Mouse (Mus musculus) CH12.LX (cell line): Measurements from ENCODE around the gene Pklr. TPM values are rescaled to one million over a fixed set of nuclear protein-coding genes. Genes with fewer than 3 reads are reported as not detected.

Experiments used
- DNase-seq: peaks from one replicate; pipeline ENCODE4 v3.0.0-alpha.2; 2013; ENCODE audit errors: extremely low read depth
- H3K27ac ChIP-seq: 2 replicates; pipeline ENCODE4 v1.5.1; 2012; ENCODE audit warnings: low read depth, mild to moderate bottlenecking, control low read depth, moderate library complexity; ENCODE audit not compliant: insufficient read depth
- H3K27me3 ChIP-seq: replicated peaks from 2 replicates; pipeline ENCODE3; 2012; ENCODE audit warnings: inconsistent platforms
- H3K36me3 ChIP-seq, 2 experiments: replicated peaks in 1 of 2; 2 replicates each; pipeline versions ENCODE3 to v1.6.1; 2012; ENCODE audit warnings: inconsistent platforms in 1 of 2, low read length in 1 of 2, mild to moderate bottlenecking in 1 of 2, mixed read lengths in 1 of 2, moderate library complexity in 1 of 2; ENCODE audit not compliant: control insufficient read depth in 1 of 2, insufficient read depth in 1 of 2
- H3K4me1 ChIP-seq, 2 experiments: 2 replicates each; pipeline ENCODE4 v1.6.1; 2012; ENCODE audit warnings: inconsistent platforms in 1 of 2, moderate library complexity in 1 of 2; ENCODE audit not compliant: insufficient read depth in 2 of 2, control insufficient read depth in 1 of 2
- H3K4me2 ChIP-seq: 2 replicates; pipeline ENCODE4 v1.6.1; 2012; ENCODE audit warnings: low read depth, mild to moderate bottlenecking, control low read depth; ENCODE audit not compliant: poor library complexity, insufficient read depth, severe bottlenecking
- H3K4me3 ChIP-seq, 3 experiments: fragments of 150-350 bp in 1 of 3; sonication (generic) in 1 of 3; replicated peaks in 1 of 3; 2 replicates each; pipeline versions ENCODE3 to v1.5.1; 2011 to 2012; ENCODE audit warnings: low read depth in 2 of 3, low read length in 2 of 3, mild to moderate bottlenecking in 2 of 3, moderate library complexity in 2 of 3, control low read depth in 1 of 3, improper control_type of control experiment in 1 of 3, inconsistent platforms in 1 of 3, mixed read lengths in 1 of 3; ENCODE audit not compliant: poor library complexity in 1 of 3
- H3K79me2 ChIP-seq: replicated peaks from 2 replicates; pipeline ENCODE4 v1.6.1; 2012; ENCODE audit warnings: mild to moderate bottlenecking, moderate library complexity; ENCODE audit not compliant: control insufficient read depth, poor library complexity, insufficient read depth, severe bottlenecking; ENCODE audit errors: extremely low read depth
- H3K9ac ChIP-seq: 2 replicates; pipeline ENCODE4 v1.6.1; 2012; ENCODE audit warnings: low read depth, mild to moderate bottlenecking, control low read depth, moderate library complexity; ENCODE audit not compliant: insufficient read depth
- H3K9me3 ChIP-seq: replicated peaks from 2 replicates; pipeline ENCODE3; 2012; ENCODE audit warnings: low read length, inconsistent platforms, mixed read lengths
- CHD1 ChIP-seq: IDR thresholded peaks from 2 replicates; pipeline ENCODE4 v1.6.1; 2012; ENCODE audit warnings: low read depth, low read length, improper control_type of control experiment, inconsistent platforms
- CHD2 ChIP-seq: IDR thresholded peaks from 2 replicates; pipeline ENCODE4 v1.6.1; 2011; ENCODE audit warnings: low read length, improper control_type of control experiment
- CTCF ChIP-seq, 2 experiments: IDR thresholded peaks in 1 of 2; conservative IDR thresholded peaks in 1 of 2; 2 replicates each; pipeline ENCODE4 v1.5.1; 2011 to 2012; ENCODE audit warnings: low read depth in 2 of 2, low read length in 2 of 2, improper control_type of control experiment in 1 of 2, inconsistent platforms in 1 of 2, mild to moderate bottlenecking in 1 of 2, moderate library complexity in 1 of 2
- E2F4 ChIP-seq: IDR thresholded peaks from 2 replicates; pipeline ENCODE4 v1.6.1; 2011; ENCODE audit warnings: low read depth, low read length, improper control_type of control experiment; ENCODE audit not compliant: insufficient replicate concordance
- ELF1 ChIP-seq: IDR thresholded peaks from 2 replicates; pipeline ENCODE4 v1.6.1; 2014; ENCODE audit warnings: low read depth, mild to moderate bottlenecking, inconsistent platforms, low read length, improper control_type of control experiment
- EP300 ChIP-seq: IDR thresholded peaks from 2 replicates; pipeline ENCODE4 v1.6.1; 2011; ENCODE audit warnings: low read length, improper control_type of control experiment
- ETS1 ChIP-seq: conservative IDR thresholded peaks from 2 replicates; pipeline ENCODE4 v1.6.1; 2012; ENCODE audit warnings: low read depth, mild to moderate bottlenecking, inconsistent platforms, low read length, improper control_type of control experiment, moderate library complexity
- GABPA ChIP-seq: IDR thresholded peaks from 2 replicates; pipeline ENCODE4 v1.6.1; 2012; ENCODE audit warnings: low read depth, low read length, improper control_type of control experiment, inconsistent platforms; ENCODE audit not compliant: insufficient replicate concordance
- HCFC1 ChIP-seq: IDR thresholded peaks from 2 replicates; pipeline ENCODE4 v1.6.1; 2012; ENCODE audit warnings: low read depth, mild to moderate bottlenecking, inconsistent platforms, low read length, improper control_type of control experiment
- JUN ChIP-seq: IDR thresholded peaks from 2 replicates; pipeline ENCODE4 v1.6.1; 2011; ENCODE audit warnings: low read depth, mild to moderate bottlenecking, low read length, improper control_type of control experiment, moderate library complexity; ENCODE audit not compliant: insufficient read depth
- MAFK ChIP-seq: IDR thresholded peaks from 2 replicates; pipeline ENCODE4 v1.6.1; 2011; ENCODE audit warnings: low read length, improper control_type of control experiment; ENCODE audit not compliant: insufficient replicate concordance
- MAX ChIP-seq: IDR thresholded peaks from 2 replicates; pipeline ENCODE4 v1.6.1; 2011; ENCODE audit warnings: low read length, improper control_type of control experiment
- MAZ ChIP-seq: IDR thresholded peaks from 2 replicates; pipeline ENCODE4 v1.6.1; 2012; ENCODE audit warnings: low read depth, mild to moderate bottlenecking, inconsistent platforms, low read length, improper control_type of control experiment, moderate library complexity
- MEF2A ChIP-seq: IDR thresholded peaks from 2 replicates; pipeline ENCODE4 v1.6.1; 2014; ENCODE audit warnings: low read depth, mild to moderate bottlenecking, inconsistent platforms, low read length, improper control_type of control experiment, borderline replicate concordance
- MXI1 ChIP-seq: IDR thresholded peaks from 2 replicates; pipeline ENCODE4 v1.6.1; 2011; ENCODE audit warnings: mild to moderate bottlenecking, low read depth, low read length, improper control_type of control experiment
- PAX5 ChIP-seq: IDR thresholded peaks from 2 replicates; pipeline ENCODE4 v1.6.1; 2012; ENCODE audit warnings: low read length, inconsistent platforms, mixed read lengths
- POLR2A ChIP-seq: IDR thresholded peaks from 2 replicates; pipeline ENCODE4 v1.6.1; 2011; ENCODE audit warnings: low read depth, mild to moderate bottlenecking, improper control_type of control experiment, low read length
- POLR2AphosphoS2 ChIP-seq: IDR thresholded peaks from 2 replicates; pipeline ENCODE4 v1.6.1; 2011; ENCODE audit warnings: low read depth, low read length, improper control_type of control experiment
- RAD21 ChIP-seq: IDR thresholded peaks from 2 replicates; pipeline ENCODE4 v1.6.1; 2011; ENCODE audit warnings: low read depth, mild to moderate bottlenecking, low read length, improper control_type of control experiment, moderate library complexity
- RCOR1 ChIP-seq: conservative IDR thresholded peaks from 2 replicates; pipeline ENCODE4 v1.6.1; 2012; ENCODE audit warnings: low read depth, mild to moderate bottlenecking, inconsistent platforms, low read length, improper control_type of control experiment
- SIN3A ChIP-seq: IDR thresholded peaks from 2 replicates; pipeline ENCODE4 v1.6.1; 2012; ENCODE audit warnings: low read length, improper control_type of control experiment, inconsistent platforms
- SMC3 ChIP-seq: IDR thresholded peaks from 2 replicates; pipeline ENCODE4 v1.6.1; 2011; ENCODE audit warnings: low read depth, low read length, improper control_type of control experiment
- USF1 ChIP-seq: IDR thresholded peaks from 2 replicates; pipeline ENCODE4 v1.6.1; 2014; ENCODE audit warnings: low read depth, mild to moderate bottlenecking, inconsistent platforms, low read length, improper control_type of control experiment
- USF2 ChIP-seq: conservative IDR thresholded peaks from 2 replicates; pipeline ENCODE4 v1.6.1; 2011; ENCODE audit warnings: low read depth, low read length, improper control_type of control experiment
- ZC3H11A ChIP-seq: IDR thresholded peaks from 2 replicates; pipeline ENCODE4 v1.6.1; 2012; ENCODE audit warnings: low read depth, mild to moderate bottlenecking, inconsistent platforms, low read length, improper control_type of control experiment
- ZKSCAN1 ChIP-seq: IDR thresholded peaks from 2 replicates; pipeline ENCODE4 v1.6.1; 2012; ENCODE audit warnings: low read depth, inconsistent platforms, low read length, improper control_type of control experiment, borderline replicate concordance
- ZMIZ1 ChIP-seq: IDR thresholded peaks from 2 replicates; pipeline ENCODE4 v1.6.1; 2012; ENCODE audit warnings: low read depth, mild to moderate bottlenecking, inconsistent platforms, low read length, improper control_type of control experiment
- dilution Hi-C: fragments of 300-500 bp; cut with MboI; formaldehyde crosslinking; loops from 2 replicates; pipeline ENCODE4 v1.14.3; 2020; ENCODE audit warnings: low sequenced_read_pairs; ENCODE audit not compliant: extremely low pct_unique_long_range_greater_than_20kb, extremely low pct_ligation_motif_present
- in situ Hi-C: fragments of 300-500 bp; cut with MboI; formaldehyde crosslinking; loops from 3 replicates; pipeline ENCODE4 v1.14.3; 2019; ENCODE audit warnings: low sequenced_read_pairs, low pct_ligation_motif_present, low pct_unique_long_range_greater_than_20kb, mixed read lengths
- polyA plus RNA-seq: library from polyadenylated mRNA; unstranded; fragments of >175 nt; gene quantifications from 2 replicates; pipeline ENCODE4 v1.2.1, GENCODE M21; 2012; ENCODE audit warnings: low read depth; ENCODE audit not compliant: insufficient read length
- total RNA-seq, 2 experiments: library from RNA; depleted of rRNA; stranded (reverse); fragments of 300-350 nt in 1 of 2; fragments of >200 nt in 1 of 2; gene quantifications; 2 replicates each; pipeline ENCODE4 v1.2.3; 2012 to 2014

The Pklr gene
- total and polyA plus RNA-seq, 3 experiments = not detected

DNA sequence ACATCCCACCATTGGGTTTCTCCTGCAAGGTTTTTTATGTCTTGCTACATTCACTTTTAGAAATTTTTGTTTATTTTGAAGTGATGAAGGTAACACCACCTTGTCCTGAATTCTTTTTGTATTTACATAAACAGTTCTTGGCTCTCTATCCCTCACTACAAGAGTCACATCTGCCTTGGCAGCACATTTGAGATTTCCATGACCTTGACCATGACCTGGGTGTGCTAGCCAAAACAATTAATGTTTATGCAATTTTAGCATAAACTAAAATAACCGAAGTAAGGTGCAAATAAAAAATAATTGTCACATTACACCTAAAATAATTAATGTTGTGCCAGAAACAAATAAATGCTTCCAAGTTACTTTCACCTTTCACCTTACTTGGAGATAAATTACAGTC is 27.8 kb upstream of the Pklr start:
- no peak overlapping the region for H3K9ac ChIP-seq
- H3K27me3 ChIP-seq = no peaks in the 10 kb centered on the region
- no peak for DNase-seq
- H3K4me3 ChIP-seq = no peak overlapping the region
- in situ Hi-C loops = no loop called here
- no peak overlapping the region for H3K4me2 ChIP-seq
- TF ChIP-seq POLR2AphosphoS2 (no peak), E2F4 (no peak), USF2 (no peak), EP300 (no peak), MAZ (no peak), RAD21 (no peak), CHD1 (no peak), ZMIZ1 (no peak), POLR2A (no peak), CTCF (conservative IDR thresholded peaks at IDR 0.05 in 1 of 2, IDR thresholded peaks at IDR 0.05 in 1 of 2; ENCODE audit: low read depth in 2 of 2, low read length in 2 of 2) (no peak), MAX (no peak), MAFK (no peak), ETS1 (no peak), HCFC1 (no peak), JUN (no peak), ZC3H11A (no peak), RCOR1 (no peak), MXI1 (no peak)
- peaks cover 4% of the 10 kb centered on the region for H3K9me3 ChIP-seq
- H3K27ac ChIP-seq = no peak overlapping the region
- no peaks in the 10 kb centered on the region for H3K79me2 ChIP-seq
- H3K4me1 ChIP-seq = peaks cover 3 to 36% of the 10 kb centered on the region in 2 experiments; a peak in 3 of 4 replicates
- dilution Hi-C loops = no loop called here
- no peaks in the 10 kb centered on the region for H3K36me3 ChIP-seq

DNA sequence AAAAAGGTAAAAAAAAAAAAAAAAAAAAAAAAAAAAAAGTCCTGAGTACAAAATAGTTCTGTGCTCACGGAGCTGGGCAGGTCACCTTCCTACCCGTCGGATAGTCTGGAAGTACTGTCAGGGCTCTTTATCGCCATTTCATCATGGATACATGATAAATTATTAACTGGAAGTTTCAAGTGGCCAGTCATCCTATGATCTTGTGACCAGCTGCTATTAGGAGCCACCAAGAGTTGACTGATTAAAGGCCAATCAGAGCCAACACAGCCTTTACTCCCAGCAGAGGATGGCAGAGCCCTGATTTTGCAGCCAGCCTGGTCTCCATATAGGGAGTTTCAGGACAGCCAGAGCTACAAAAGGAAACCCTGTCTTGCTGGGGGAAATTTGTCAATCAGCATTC is 22.9 kb upstream of the Pklr start:
- no peak overlapping the region for H3K27ac ChIP-seq
- dilution Hi-C loops (no loop called here), in situ Hi-C loops (no loop called here)
- no peak overlapping the region for H3K9ac ChIP-seq
- no peaks in the 10 kb centered on the region for H3K36me3 ChIP-seq
- no peak for DNase-seq
- peaks cover 4% of the 10 kb centered on the region for H3K27me3 ChIP-seq
- peaks cover 0 to 11% of the 10 kb centered on the region in 2 experiments; a peak in 2 of 4 replicates for H3K4me1 ChIP-seq
- H3K4me3 ChIP-seq = no peak overlapping the region
- TF ChIP-seq SMC3 (no peak), PAX5 (no peak), USF2 (no peak), SIN3A (no peak), USF1 (no peak), CHD2 (no peak), ZKSCAN1 (no peak), GABPA (no peak), ELF1 (no peak), E2F4 (no peak), MEF2A (no peak)
- H3K9me3 ChIP-seq = peaks cover 5% of the 10 kb centered on the region
- no peaks in the 10 kb centered on the region for H3K79me2 ChIP-seq
- H3K4me2 ChIP-seq = no peak overlapping the region
